In genomic region chr5:33697947-33698512, GRCm38 (mm10) we compare ENCODE assay signal across 10 mouse cellular contexts. TPM values are rescaled to one million over a fixed set of nuclear protein-coding genes. Genes with fewer than 3 reads are reported as not detected.
DNase-seq lines count a peak whose midpoint lies in the region; ATAC-seq lines count a peak whose summit lies in the region.
"Had no signal": no experiment of that assay in that cellular context is flagged by ENCODE, and none has a peak within 500 bp of the region (broad histone marks: within the 10 kb centered on the region; RNA-seq: fewer than 3 reads in every experiment).

No protein-coding gene starts in this region.

- ATAC-seq in hindbrain, embryonic 16.5 days, result peak; percentile 68

- peak; percentile 84 to 86 for DNase-seq in right cerebral cortex, postnatal 10 days (ENCODE audit: low spot score in 2 of 2)
- no peak for DNase-seq in right cerebral cortex, adult 2 months (ENCODE audit: low spot score in 2 of 2)
- DNase-seq in midbrain, embryonic 10.5 days (ENCODE audit: low spot score), result no peak
- DNase-seq in ovary, postnatal 36 days (ENCODE audit: low spot score), result no peak
- DNase-seq in embryo, embryonic 11 days, result no peak
- no peak for DNase-seq in T-cell, adult 2 months (ENCODE audit: low spot score)
- DNase-seq: thymus, adult 2 months had no signal

- 13% methylated on average over 11 of the region's 13 CpGs for WGBS in hindbrain, embryonic 16.5 days
- WGBS in midbrain, embryonic 10.5 days, result 15% methylated on average over 13 of the region's 13 CpGs

- no peaks in the 10 kb centered on the region for H3K36me3 ChIP-seq in hindbrain, embryonic 16.5 days (ENCODE audit: control insufficient read depth, insufficient read depth, low read length)
- no peaks in the 10 kb centered on the region for H3K36me3 ChIP-seq in midbrain, embryonic 10.5 days
- H3K36me3 ChIP-seq: heart, embryonic 10.5 days had no signal

- no peaks in the 10 kb centered on the region for H3K9me3 ChIP-seq in hindbrain, embryonic 16.5 days (ENCODE audit: control insufficient read depth, low read length)
- no peaks in the 10 kb centered on the region for H3K9me3 ChIP-seq in midbrain, embryonic 10.5 days (replicated peaks)
- H3K9me3 ChIP-seq: heart, embryonic 10.5 days had no signal

- H3K27me3 ChIP-seq in hindbrain, embryonic 16.5 days (replicated peaks; ENCODE audit: control insufficient read depth, insufficient read depth, low read length), result peaks cover 17% of the 10 kb centered on the region
- H3K27me3 ChIP-seq in midbrain, embryonic 10.5 days (ENCODE audit: low read depth, poor library complexity, severe bottlenecking), result peaks cover 100% of the 10 kb centered on the region

- H3K4me3 ChIP-seq in hindbrain, embryonic 16.5 days (ENCODE audit: low read length), result no peak overlapping the region
- peak overlapping the region; percentile 18 for H3K4me3 ChIP-seq in midbrain, embryonic 10.5 days
- H3K4me3 ChIP-seq: heart, embryonic 10.5 days had no signal

- no peak overlapping the region for H3K4me2 ChIP-seq in hindbrain, embryonic 16.5 days (ENCODE audit: low read length)

- peak overlapping the region; percentile 16; the same call in 1 of the 2 replicates for H3K27ac ChIP-seq in hindbrain, embryonic 16.5 days (ENCODE audit: low read depth, low read length)
- peak overlapping the region; percentile 94 for H3K27ac ChIP-seq in midbrain, embryonic 10.5 days (replicated peaks)
- H3K27ac ChIP-seq: kidney, postnatal 0 days had no signal

- peaks cover 13% of the 10 kb centered on the region for H3K4me1 ChIP-seq in hindbrain, embryonic 16.5 days (ENCODE audit: control insufficient read depth, insufficient read depth, low read depth, low read length)
- H3K4me1 ChIP-seq in midbrain, embryonic 10.5 days, result peaks cover 100% of the 10 kb centered on the region

- H3K9ac ChIP-seq in hindbrain, embryonic 16.5 days (ENCODE audit: low read depth, low read length), result no peak overlapping the region

RNA-seq across cellular contexts. Expression of gene Fgfr3, which starts 23.4 kb away (rescaled TPM):
- 45.9 and 48.2 TPM in 2 replicates for polyA plus RNA-seq in hindbrain, embryonic 16.5 days (2015; fragmentation: Nextera tagmentation; extraction: Ambion mirVana)
- polyA plus RNA-seq in midbrain, embryonic 10.5 days (2016; fragmentation: Nextera tagmentation; extraction: Ambion mirVana), result 68.3 and 72.7 TPM in 2 replicates

RNA-seq across cellular contexts. Expression of gene Tmem129, which starts 39.8 kb away (rescaled TPM):
- 32.5 and 35.3 TPM in 2 replicates for polyA plus RNA-seq in hindbrain, embryonic 16.5 days (2015; fragmentation: Nextera tagmentation; extraction: Ambion mirVana)
- 38.2 and 46.0 TPM in 2 replicates for polyA plus RNA-seq in midbrain, embryonic 10.5 days (2016; fragmentation: Nextera tagmentation; extraction: Ambion mirVana)

RNA-seq across cellular contexts. Expression of gene Tacc3, which starts 40.1 kb away (rescaled TPM):
- 42.2 and 46.0 TPM in 2 replicates for polyA plus RNA-seq in hindbrain, embryonic 16.5 days (2015; fragmentation: Nextera tagmentation; extraction: Ambion mirVana)
- 317 and 336 TPM in 2 replicates for polyA plus RNA-seq in midbrain, embryonic 10.5 days (2016; fragmentation: Nextera tagmentation; extraction: Ambion mirVana)

RNA-seq across cellular contexts. Expression of gene Slbp, which starts 45.7 kb away (rescaled TPM):
- 128 and 133 TPM in 2 replicates for polyA plus RNA-seq in hindbrain, embryonic 16.5 days (2015; fragmentation: Nextera tagmentation; extraction: Ambion mirVana)
- polyA plus RNA-seq in midbrain, embryonic 10.5 days (2016; fragmentation: Nextera tagmentation; extraction: Ambion mirVana), result 309 and 347 TPM in 2 replicates

Comparison
In these comparisons a context has a peak if more than half of its experiments do, and no peak if none do; other contexts are left out.
1. DNase-seq: peak in right cerebral cortex, postnatal 10 days (2 of 2); none in right cerebral cortex, adult 2 months (0 of 2), midbrain, embryonic 10.5 days (single experiment), ovary, postnatal 36 days (single experiment), embryo, embryonic 11 days (single experiment) and T-cell, adult 2 months (single experiment).